ENCODE assay signal across 25 mouse cellular contexts in the genomic region with DNA sequence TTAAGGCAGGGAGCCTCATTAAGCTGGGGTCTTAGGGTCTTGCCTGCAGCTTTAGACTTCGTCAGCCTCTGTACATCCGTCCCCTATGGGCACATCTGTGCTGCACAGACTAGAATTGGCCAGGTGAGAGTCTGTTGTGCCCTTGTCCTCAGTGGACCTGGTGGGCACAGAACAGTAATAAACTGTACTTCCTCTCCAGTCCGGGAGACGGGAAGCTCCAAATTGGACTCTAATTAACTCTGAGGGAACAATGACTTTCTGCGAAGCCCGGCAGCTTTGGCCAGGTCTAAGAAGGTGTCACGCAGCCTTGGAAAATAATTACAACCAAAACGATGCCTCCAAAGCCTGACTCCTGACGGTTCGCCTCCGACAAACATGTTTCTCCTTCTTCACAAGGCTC.
DNase-seq lines count a peak whose midpoint lies in the region; ATAC-seq and TF ChIP-seq lines count a peak whose summit lies in the region.
"Had no signal": no experiment of that assay in that cellular context is flagged by ENCODE, and none has a peak within 500 bp of the region (broad histone marks: within the 10 kb centered on the region; RNA-seq: fewer than 3 reads in every experiment).

No protein-coding gene starts in this region.

- H3K4me3 ChIP-seq in forebrain, embryonic 11.5 days (ENCODE audit: low read depth, low read length), result no peak overlapping the region
- H3K4me3 ChIP-seq in forebrain, embryonic 14.5 days (ENCODE audit: low read depth, low read length), result no peak overlapping the region
- H3K4me3 ChIP-seq in left cerebral cortex, adult 2 months, result no peak overlapping the region
- no peak overlapping the region for H3K4me3 ChIP-seq in embryonic facial prominence, embryonic 10.5 days
- no peak overlapping the region for H3K4me3 ChIP-seq in limb, embryonic 12.5 days (replicated peaks)
- H3K4me3 ChIP-seq: embryonic facial prominence, embryonic 12.5 days; embryonic facial prominence, embryonic 15.5 days; forebrain, embryonic 12.5 days; gastrocnemius, adult 2 months; hindbrain, embryonic 10.5 days; hindbrain, embryonic 13.5 days had no signal

- no peak for DNase-seq in forebrain, embryonic 11.5 days (ENCODE audit: low spot score)
- no peak for DNase-seq in forebrain, embryonic 14.5 days (ENCODE audit: low spot score)
- DNase-seq in left cerebral cortex, adult 2 months (ENCODE audit: extremely low spot score in 1 of 2, low spot score in 2 of 2), result no peak
- DNase-seq in left cerebral cortex, adult 18-20 months (ENCODE audit: low spot score in 2 of 2), result no peak
- no peak for DNase-seq in embryonic facial prominence, embryonic 10.5 days (ENCODE audit: low spot score)
- DNase-seq in heart, postnatal 25 days (ENCODE audit: low spot score), result no peak
- DNase-seq: adrenal gland, postnatal 10 days; adrenal gland, postnatal 36 days; B cell, adult 2 months; cerebellum, postnatal 10 days; gastrocnemius, adult 2 months; gastrocnemius, postnatal 14 days; heart, adult 11 months; heart, postnatal 36 days had no signal

- H3K4me1 ChIP-seq in forebrain, embryonic 11.5 days (replicated peaks; ENCODE audit: control insufficient read depth, insufficient read depth, low read length), result peaks cover 3% of the 10 kb centered on the region; the same call in 1 of the 2 replicates
- peaks cover 12% of the 10 kb centered on the region; the same call in 1 of the 2 replicates for H3K4me1 ChIP-seq in forebrain, embryonic 14.5 days (ENCODE audit: control insufficient read depth, insufficient read depth, low read length)
- peaks cover 60% of the 10 kb centered on the region for H3K4me1 ChIP-seq in embryonic facial prominence, embryonic 10.5 days
- peaks cover 79% of the 10 kb centered on the region for H3K4me1 ChIP-seq in limb, embryonic 12.5 days (replicated peaks)

- H3K9ac ChIP-seq in forebrain, embryonic 11.5 days (ENCODE audit: low read length), result no peak overlapping the region
- H3K9ac ChIP-seq in forebrain, embryonic 14.5 days (ENCODE audit: low read length), result no peak overlapping the region
- H3K9ac ChIP-seq in limb, embryonic 12.5 days (replicated peaks), result no peak overlapping the region
- H3K9ac ChIP-seq: embryonic facial prominence, embryonic 12.5 days; embryonic facial prominence, embryonic 15.5 days; forebrain, embryonic 12.5 days; hindbrain, embryonic 13.5 days had no signal

- WGBS in forebrain, embryonic 11.5 days, result 47% methylated on average over 11 of the region's 11 CpGs
- WGBS in forebrain, embryonic 14.5 days, result 16% methylated on average over 11 of the region's 11 CpGs
- WGBS in embryonic facial prominence, embryonic 10.5 days, result 56% methylated on average over 11 of the region's 11 CpGs
- WGBS in limb, embryonic 12.5 days, result 24% methylated on average over 11 of the region's 11 CpGs

- no peaks in the 10 kb centered on the region for H3K36me3 ChIP-seq in forebrain, embryonic 11.5 days (ENCODE audit: control insufficient read depth, insufficient read depth, low read length)
- H3K36me3 ChIP-seq in forebrain, embryonic 14.5 days (ENCODE audit: control insufficient read depth, insufficient read depth, low read length), result no peaks in the 10 kb centered on the region
- H3K36me3 ChIP-seq in embryonic facial prominence, embryonic 10.5 days (replicated peaks), result no peaks in the 10 kb centered on the region
- H3K36me3 ChIP-seq in limb, embryonic 12.5 days, result no peaks in the 10 kb centered on the region
- H3K36me3 ChIP-seq: embryonic facial prominence, embryonic 12.5 days; embryonic facial prominence, embryonic 15.5 days; forebrain, embryonic 12.5 days; G1E; hindbrain, embryonic 10.5 days; hindbrain, embryonic 13.5 days had no signal

- intact Hi-C loops in left cerebral cortex, adult 2 months (cut with DNase I), result no loop called here
- intact Hi-C loops in heart, postnatal 25 days (cut with DNase I), result no loop called here

- ATAC-seq in forebrain, embryonic 11.5 days (replicated peaks; ENCODE audit: low FRiP score), result 0 out of 2 replicates have a peak, but pooled peaks have one; percentile 30
- no peak for ATAC-seq in forebrain, embryonic 14.5 days
- no peak for ATAC-seq in limb, embryonic 12.5 days (ENCODE audit: insufficient number of reproducible peaks, insufficient read depth, low FRiP score, low TSS enrichment, low read depth)
- ATAC-seq: forebrain, embryonic 16.5 days; hindbrain, embryonic 16.5 days; Patski had no signal

- TF ChIP-seq CTCF in left cerebral cortex, adult 2 months (IDR thresholded peaks at IDR 0.05), result no peak

- no peaks in the 10 kb centered on the region for H3K27me3 ChIP-seq in forebrain, embryonic 11.5 days (ENCODE audit: control insufficient read depth, insufficient read depth, low read length)
- H3K27me3 ChIP-seq in forebrain, embryonic 14.5 days (replicated peaks; ENCODE audit: control insufficient read depth, insufficient read depth, low read length), result no peaks in the 10 kb centered on the region
- H3K27me3 ChIP-seq in embryonic facial prominence, embryonic 10.5 days (replicated peaks; ENCODE audit: low read depth, poor library complexity, severe bottlenecking), result no peaks in the 10 kb centered on the region; the same call in 1 of the 2 replicates
- no peaks in the 10 kb centered on the region for H3K27me3 ChIP-seq in limb, embryonic 12.5 days
- H3K27me3 ChIP-seq: embryonic facial prominence, embryonic 12.5 days; embryonic facial prominence, embryonic 15.5 days had no signal

- no peak overlapping the region for H3K4me2 ChIP-seq in forebrain, embryonic 11.5 days (ENCODE audit: low read depth, low read length, severe bottlenecking)
- H3K4me2 ChIP-seq in forebrain, embryonic 14.5 days (ENCODE audit: low read length), result no peak overlapping the region
- no peak overlapping the region for H3K4me2 ChIP-seq in limb, embryonic 12.5 days
- H3K4me2 ChIP-seq: embryonic facial prominence, embryonic 12.5 days; embryonic facial prominence, embryonic 15.5 days; forebrain, embryonic 12.5 days; heart, embryonic 11.5 days; hindbrain, embryonic 13.5 days had no signal

- no peaks in the 10 kb centered on the region for H3K9me3 ChIP-seq in forebrain, embryonic 11.5 days (ENCODE audit: control insufficient read depth, low read length)
- H3K9me3 ChIP-seq in forebrain, embryonic 14.5 days (replicated peaks; ENCODE audit: control insufficient read depth, low read length), result no peaks in the 10 kb centered on the region
- no peaks in the 10 kb centered on the region for H3K9me3 ChIP-seq in embryonic facial prominence, embryonic 10.5 days
- no peaks in the 10 kb centered on the region for H3K9me3 ChIP-seq in limb, embryonic 12.5 days
- H3K9me3 ChIP-seq: embryonic facial prominence, embryonic 12.5 days; embryonic facial prominence, embryonic 15.5 days; forebrain, embryonic 12.5 days; hindbrain, embryonic 10.5 days; hindbrain, embryonic 13.5 days had no signal

- H3K27ac ChIP-seq in forebrain, embryonic 11.5 days (ENCODE audit: low read depth, low read length), result no peak overlapping the region
- H3K27ac ChIP-seq in forebrain, embryonic 14.5 days (ENCODE audit: low read depth, low read length), result no peak overlapping the region
- H3K27ac ChIP-seq in left cerebral cortex, adult 2 months, result peak overlapping the region; percentile 40
- 0 out of 2 replicates have a peak overlapping the region, but pooled peaks have one; percentile 30 for H3K27ac ChIP-seq in embryonic facial prominence, embryonic 10.5 days (replicated peaks)
- 0 out of 2 replicates have a peak overlapping the region, but pooled peaks have one; percentile 54 for H3K27ac ChIP-seq in limb, embryonic 12.5 days
- H3K27ac ChIP-seq: embryonic facial prominence, embryonic 12.5 days; embryonic facial prominence, embryonic 15.5 days; forebrain, embryonic 12.5 days; gastrocnemius, adult 2 months; hindbrain, embryonic 10.5 days; hindbrain, embryonic 13.5 days had no signal

Comparison
In these comparisons a context has a peak if more than half of its experiments do, and no peak if none do; other contexts are left out.
1. H3K27ac ChIP-seq: peak in left cerebral cortex, adult 2 months (single experiment), embryonic facial prominence, embryonic 10.5 days (single experiment) and limb, embryonic 12.5 days (single experiment); none in forebrain, embryonic 11.5 days (single experiment) and forebrain, embryonic 14.5 days (single experiment).